Mouse (Mus musculus): ENCODE data around the gene Sparc.

DNA sequence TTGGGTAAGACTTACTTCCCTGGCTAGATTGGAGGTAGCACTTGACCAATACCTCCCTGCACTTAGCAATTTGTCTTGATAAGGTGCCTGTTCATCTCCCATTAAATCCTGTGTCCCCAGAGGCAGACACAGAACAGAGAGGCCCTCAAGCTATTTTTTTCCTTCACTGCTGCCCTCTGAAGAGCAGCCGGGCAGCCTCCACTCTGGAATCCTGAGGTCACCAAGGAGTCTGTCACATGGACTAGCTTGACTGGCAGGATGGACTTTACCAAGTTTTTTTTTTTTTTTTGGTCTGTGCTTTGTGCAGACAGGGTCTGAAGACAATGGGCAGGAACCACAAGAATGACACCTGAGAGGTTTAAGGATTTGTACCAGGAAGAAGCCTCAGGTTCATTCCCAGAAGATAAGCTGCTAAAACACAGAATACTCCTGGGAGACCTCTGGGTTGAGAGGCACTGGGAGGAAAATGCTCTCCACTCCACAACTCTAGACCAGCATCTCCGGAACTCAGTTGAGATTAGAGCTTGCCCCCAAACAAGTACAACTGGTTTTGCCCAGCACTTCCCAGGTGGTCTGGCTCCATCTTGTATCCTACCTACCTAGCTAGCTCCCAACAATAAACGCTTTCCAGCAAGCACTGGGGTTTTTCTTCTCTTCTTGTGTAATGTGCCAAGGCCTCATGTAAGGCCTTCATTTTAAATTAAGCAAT lies 37.0 kb upstream of the Sparc start:
- no peak for TF ChIP-seq CTCF (IDR thresholded peaks at IDR 0.05; ENCODE audit: low read depth)
- no peak for TF ChIP-seq EP300 (IDR thresholded peaks at IDR 0.05; ENCODE audit: low read depth)

All from liver, postnatal 0 days (tissue).